Mouse (Mus musculus) kidney, adult 8-10 months (tissue): ENCODE results near the gene Rps18.
"Not testable (repeated sequence)": the region's sequence is repeated elsewhere in the genome, so short reads cannot be mapped to it uniquely, and the experiment has no call there.

Experiments used
- DNase-seq, 2 experiments: peaks; one replicate each; pipeline ENCODE4 v3.0.0; 2022

Rps18 gene

GRCm38 (mm10) chr17:33919351-33920281 is 36.2 kb downstream of the Rps18 start:
- peak; percentile 90 to 92 for DNase-seq

GRCm38 (mm10) chr17:33918293-33919203 is 37.3 kb downstream of the Rps18 start:
- peak in 1 of 2 experiments; percentile 38 for DNase-seq

GRCm38 (mm10) chr17:33917656-33918292 is 38.0 kb downstream of the Rps18 start:
- no peak for DNase-seq

GRCm38 (mm10) chr17:33916847-33917655 is 38.8 kb downstream of the Rps18 start:
- no peak for DNase-seq

- no peak for DNase-seq
Observed at GRCm38 (mm10) chr17:33916294-33916693, 39.5 kb downstream of the Rps18 start.

GRCm38 (mm10) chr17:33915671-33916250 is 40.0 kb downstream of the Rps18 start, which contains the start of the genes Tapbp and Zbtb22:
Tapbp (plus strand) TSS chr17:33915899.
Zbtb22 (plus strand) TSS chr17:33915904.
- peak; percentile 98 to 99 for DNase-seq

GRCm38 (mm10) chr17:33914969-33915391 is 40.8 kb downstream of the Rps18 start:
- no peak for DNase-seq

GRCm38 (mm10) chr17:33913905-33914304 is 41.9 kb downstream of the Rps18 start:
- no peak for DNase-seq

GRCm38 (mm10) chr17:33913264-33913663 is 42.5 kb downstream of the Rps18 start:
- no peak for DNase-seq

- peak in 1 of 2 experiments; percentile 53 for DNase-seq
Observed at GRCm38 (mm10) chr17:33911813-33912414, 43.9 kb downstream of the Rps18 start.

- no peak for DNase-seq
Observed at GRCm38 (mm10) chr17:33911052-33911812, 44.6 kb downstream of the Rps18 start.

GRCm38 (mm10) chr17:33910346-33911051 is 45.3 kb downstream of the Rps18 start:
- DNase-seq, result no peak

GRCm38 (mm10) chr17:33909869-33910250 is 45.9 kb downstream of the Rps18 start:
- peak in 1 of 2 experiments; percentile 57 for DNase-seq

GRCm38 (mm10) chr17:33909077-33909868 is 46.5 kb downstream of the Rps18 start, which contains the start of gene Daxx:
Daxx (plus strand) TSS chr17:33909414.
- peak; percentile 99 for DNase-seq

- peak in 1 of 2 experiments; percentile 49 for DNase-seq
Observed at GRCm38 (mm10) chr17:33908331-33909076, 47.3 kb downstream of the Rps18 start.

GRCm38 (mm10) chr17:33904835-33905234 is 51.0 kb downstream of the Rps18 start, which contains the start of gene Platr17:
Platr17 (plus strand) TSS chr17:33905135.
- DNase-seq, result not testable (repeated sequence)

- DNase-seq, result not testable (repeated sequence)
Observed at GRCm38 (mm10) chr17:33903911-33904651, 51.7 kb downstream of the Rps18 start.
